Mouse (Mus musculus) liver, adult 2 months (tissue): Measurements from ENCODE around the gene Npc2.

Source experiments
- CTCF ChIP-seq: fragments of 200-500 bp; IDR thresholded peaks from 2 replicates; pipeline ENCODE4 v1.5.1; 2011; ENCODE audit warnings: low read depth, low read length, control low read depth
- POLR2A ChIP-seq: fragments of 200-500 bp; IDR thresholded peaks from 2 replicates; pipeline ENCODE4 v1.6.1; 2011; ENCODE audit warnings: low read length, control low read depth; ENCODE audit not compliant: insufficient read depth; ENCODE audit errors: extremely low read depth

DNA sequence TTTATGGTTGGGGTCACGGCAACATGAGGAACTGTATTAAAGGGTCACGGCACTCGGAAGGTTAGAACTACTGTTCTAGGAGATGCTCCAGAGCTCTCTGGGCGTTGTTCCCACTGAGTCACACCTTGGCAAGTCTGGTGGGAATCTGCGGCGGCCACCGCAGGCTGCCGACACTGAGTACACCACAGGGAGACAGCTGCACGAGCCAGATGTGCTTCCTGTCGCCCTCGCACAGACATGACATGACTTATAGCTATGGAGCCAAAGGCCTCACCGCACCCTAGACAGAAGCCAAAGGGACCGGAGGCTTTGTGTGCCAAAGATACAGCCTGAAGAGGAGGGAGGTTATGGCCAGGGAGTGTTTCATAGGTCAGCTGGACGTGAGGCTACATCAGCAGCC, 22.3 kb downstream of the Npc2 start:
- no peak for TF ChIP-seq CTCF
- TF ChIP-seq POLR2A: no peak
